13 mouse cellular contexts compared by ENCODE assay signal in genomic region chr1:191494303-191494655, GRCm38 (mm10).
A peak's percentile ranks its signal among the peaks of the same experiment; 100 is the strongest.
DNase-seq lines count a peak whose midpoint lies in the region; ATAC-seq lines count a peak whose summit lies in the region.
"Had no signal": no experiment of that assay in that cellular context is flagged by ENCODE, and none has a peak within 500 bp of the region (broad histone marks: within the 10 kb centered on the region; RNA-seq: fewer than 3 reads in every experiment).

No protein-coding gene starts in this region.

- H3K9ac ChIP-seq in lung, embryonic 15.5 days, result no peak overlapping the region
- no peak overlapping the region for H3K9ac ChIP-seq in heart, embryonic 14.5 days (ENCODE audit: low read length)
- no peak overlapping the region for H3K9ac ChIP-seq in stomach, embryonic 15.5 days
- H3K9ac ChIP-seq: intestine, embryonic 15.5 days; liver, embryonic 14.5 days had no signal

- intact Hi-C loops in left cerebral cortex, postnatal 4 days (cut with DNase I), result no loop called here

- no peak overlapping the region for H3K4me3 ChIP-seq in lung, embryonic 15.5 days
- H3K4me3 ChIP-seq in heart, embryonic 14.5 days (ENCODE audit: control insufficient read depth in 1 of 2, insufficient read depth in 1 of 2, low read depth in 1 of 2, low read length in 2 of 2), result no peak overlapping the region
- no peak overlapping the region for H3K4me3 ChIP-seq in stomach, embryonic 15.5 days (replicated peaks)
- H3K4me3 ChIP-seq: erythroblast, embryonic 14.5 days; intestine, embryonic 15.5 days had no signal

- no peak overlapping the region for H3K4me2 ChIP-seq in lung, embryonic 15.5 days
- no peak overlapping the region for H3K4me2 ChIP-seq in heart, embryonic 14.5 days (ENCODE audit: low read length)
- no peak overlapping the region for H3K4me2 ChIP-seq in stomach, embryonic 15.5 days
- H3K4me2 ChIP-seq: intestine, embryonic 15.5 days had no signal

- H3K27me3 ChIP-seq in lung, embryonic 15.5 days, result no peaks in the 10 kb centered on the region
- H3K27me3 ChIP-seq in heart, embryonic 14.5 days (ENCODE audit: control insufficient read depth, insufficient read depth, low read length), result no peaks in the 10 kb centered on the region
- H3K27me3 ChIP-seq in stomach, embryonic 15.5 days (replicated peaks), result no peaks in the 10 kb centered on the region
- H3K27me3 ChIP-seq: intestine, embryonic 15.5 days; Patski had no signal

- no peak for ATAC-seq in cerebellum, adult (ENCODE audit: insufficient number of reproducible peaks, low FRiP score, low TSS enrichment)
- ATAC-seq in lung, embryonic 15.5 days (ENCODE audit: borderline replicate concordance, extremely low read depth, low FRiP score, low TSS enrichment), result no peak
- no peak for ATAC-seq in heart, embryonic 14.5 days (ENCODE audit: insufficient number of reproducible peaks, insufficient read depth, low FRiP score, low read depth)
- no peak for ATAC-seq in stomach, embryonic 15.5 days (ENCODE audit: insufficient read depth, low FRiP score, low read depth)
- ATAC-seq: intestine, embryonic 15.5 days; Patski had no signal

- H3K4me1 ChIP-seq in lung, embryonic 15.5 days, result peaks cover 17% of the 10 kb centered on the region
- peaks cover 20 to 34% of the 10 kb centered on the region in 2 experiments for H3K4me1 ChIP-seq in heart, embryonic 14.5 days (ENCODE audit: control insufficient read depth in 2 of 2, insufficient read depth in 2 of 2, low read length in 2 of 2)
- H3K4me1 ChIP-seq in stomach, embryonic 15.5 days, result peaks cover 10% of the 10 kb centered on the region

- H3K9me3 ChIP-seq in lung, embryonic 15.5 days, result no peaks in the 10 kb centered on the region
- no peaks in the 10 kb centered on the region for H3K9me3 ChIP-seq in heart, embryonic 14.5 days (ENCODE audit: control insufficient read depth, low read length)
- no peaks in the 10 kb centered on the region for H3K9me3 ChIP-seq in stomach, embryonic 15.5 days
- H3K9me3 ChIP-seq: intestine, embryonic 15.5 days had no signal

- WGBS in lung, embryonic 15.5 days, result 48% methylated on average over 2 of the region's 2 CpGs
- 34% methylated on average over 2 of the region's 2 CpGs for WGBS in heart, embryonic 14.5 days
- 72% methylated on average over 2 of the region's 2 CpGs for WGBS in stomach, embryonic 15.5 days

- H3K36me3 ChIP-seq in lung, embryonic 15.5 days, result no peaks in the 10 kb centered on the region
- H3K36me3 ChIP-seq in heart, embryonic 14.5 days (ENCODE audit: control insufficient read depth, insufficient read depth, low read length), result no peaks in the 10 kb centered on the region
- no peaks in the 10 kb centered on the region for H3K36me3 ChIP-seq in stomach, embryonic 15.5 days
- H3K36me3 ChIP-seq: intestine, embryonic 15.5 days had no signal

- 0 out of 2 replicates have a peak overlapping the region, but pooled peaks have one; percentile 26 for H3K27ac ChIP-seq in lung, embryonic 15.5 days
- H3K27ac ChIP-seq in heart, embryonic 14.5 days (replicated peaks in 1 of 2; ENCODE audit: control insufficient read depth in 1 of 2, insufficient read depth in 1 of 2, low read depth in 2 of 2, low read length in 2 of 2), result peak overlapping the region; percentile 83 to 87
- peak overlapping the region; percentile 41; the same call in 1 of the 2 replicates for H3K27ac ChIP-seq in stomach, embryonic 15.5 days
- H3K27ac ChIP-seq: intestine, embryonic 15.5 days had no signal

- peak; percentile 29 for DNase-seq in cerebellum, adult 11 months
- no peak for DNase-seq in lung, adult 18-20 months
- DNase-seq in spleen, adult 12 weeks (ENCODE audit: low spot score), result no peak
- no peak for DNase-seq in left cerebral cortex, postnatal 4 days
- DNase-seq: layer of hippocampus, adult 9-11 months had no signal

Comparison
In these comparisons a context has a peak if more than half of its experiments do, and no peak if none do; other contexts are left out.
1. H3K27ac ChIP-seq: peak in every context shown above with its lines; median percentile 85 in heart, embryonic 14.5 days; 41 in stomach, embryonic 15.5 days; 26 in lung, embryonic 15.5 days.